Mouse (Mus musculus): ENCODE data around the gene Serpind1.

Serpind1 gene

DNA sequence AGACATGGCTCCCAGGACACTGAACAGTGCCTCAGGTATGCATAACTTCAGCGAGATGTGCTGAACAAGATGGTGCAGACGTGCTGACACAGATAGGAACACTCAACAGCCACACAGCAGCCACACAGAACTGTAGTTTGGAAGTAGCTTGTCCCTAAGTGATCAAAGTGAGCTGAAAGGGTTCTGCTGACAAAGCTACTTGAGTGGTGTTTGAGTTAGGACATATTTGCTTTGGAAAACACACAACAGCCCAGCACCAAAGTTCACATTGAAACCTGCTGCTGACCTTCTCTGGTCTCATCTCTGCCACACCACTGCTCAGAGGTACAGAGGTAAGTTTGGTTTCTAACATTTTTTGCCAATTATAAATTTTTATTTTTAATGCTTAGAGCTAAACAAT is at the start of gene Serpind1:
Gene Serpind1, plus strand, starts transcription at position 256 of the 400 bp plus-strand sequence.
- no peak for DNase-seq (ENCODE audit: low read depth)

DNA sequence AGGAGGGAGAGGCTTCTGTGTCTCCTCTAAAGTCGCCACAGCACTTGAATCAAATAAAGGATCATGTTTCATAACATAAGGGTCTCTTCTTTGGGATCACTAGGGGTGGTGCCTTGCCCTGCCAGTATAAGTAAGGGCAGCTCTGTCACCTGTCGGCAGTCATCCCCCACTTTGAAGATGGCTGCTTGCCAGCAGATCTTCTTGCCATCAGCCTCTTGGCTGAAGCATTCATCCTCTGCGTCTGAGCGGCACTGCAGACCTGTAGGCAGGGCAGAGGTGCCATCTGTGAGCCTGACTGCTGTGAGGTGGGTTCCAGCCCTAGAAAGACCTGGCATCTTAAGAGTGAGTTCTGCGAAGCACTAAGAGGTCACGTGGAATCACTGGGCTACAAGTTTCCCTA is 48.0 kb upstream of the Serpind1 start:
- DNase-seq (ENCODE audit: low read depth), result no peak

- DNase-seq (ENCODE audit: low read depth), result no peak
Measured at GRCm38 (mm10) chr16:17287103-17287502, 44.1 kb upstream of the Serpind1 start.

DNA sequence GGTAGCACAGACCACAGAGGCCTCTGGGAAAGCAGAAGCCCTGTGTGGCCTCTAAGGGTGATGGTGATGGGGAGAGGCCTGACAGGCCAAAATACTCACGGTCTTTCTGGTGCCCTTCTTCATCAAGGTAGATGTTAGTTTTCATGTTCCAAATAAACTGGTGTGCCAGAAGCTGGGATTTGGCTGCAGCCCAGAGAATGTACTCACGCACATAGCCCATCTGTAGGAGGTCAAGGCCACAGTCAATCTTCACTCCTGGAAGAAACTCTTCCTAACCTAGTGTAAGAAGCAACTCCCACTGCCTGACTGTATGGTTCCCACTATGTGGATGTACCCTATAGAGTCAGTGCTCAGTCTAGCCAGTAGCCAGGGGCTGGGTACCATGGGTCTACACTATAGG is 40.2 kb upstream of the Serpind1 start:
- DNase-seq (ENCODE audit: low read depth), result no peak

- peak; percentile 87 for DNase-seq (ENCODE audit: low read depth)
Measured at GRCm38 (mm10) chr16:17292751-17293150, 38.4 kb upstream of the Serpind1 start.

DNA sequence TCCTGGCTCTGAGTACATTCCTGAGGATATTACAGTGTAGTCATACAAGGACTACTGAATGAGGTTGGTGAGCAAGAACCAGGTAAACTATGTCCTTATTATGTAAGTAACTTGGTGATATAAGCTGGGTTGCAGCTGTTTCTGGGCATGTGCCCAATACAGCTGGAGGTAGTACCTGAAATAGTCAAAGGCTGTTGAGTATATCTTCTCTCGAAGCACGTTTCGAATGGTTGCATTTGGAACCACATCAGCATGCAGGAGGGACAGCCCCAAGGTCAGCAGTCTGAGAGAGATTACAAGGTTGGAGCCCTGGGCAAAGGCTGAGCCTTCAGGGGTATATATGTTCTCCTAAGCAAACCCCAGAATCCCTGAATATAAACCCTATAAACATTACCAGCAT is 30.4 kb upstream of the Serpind1 start:
- no peak for DNase-seq (ENCODE audit: low read depth)

- DNase-seq (ENCODE audit: low read depth), result no peak
Measured at GRCm38 (mm10) chr16:17303521-17304245, 27.5 kb upstream of the Serpind1 start.

GRCm38 (mm10) chr16:17307461-17307860 is 23.7 kb upstream of the Serpind1 start:
- DNase-seq (ENCODE audit: low read depth), result no peak

GRCm38 (mm10) chr16:17309036-17309435 is 22.1 kb upstream of the Serpind1 start:
- no peak for DNase-seq (ENCODE audit: low read depth)

GRCm38 (mm10) chr16:17312531-17312930 is 18.6 kb upstream of the Serpind1 start:
- DNase-seq (ENCODE audit: low read depth), result no peak

DNA sequence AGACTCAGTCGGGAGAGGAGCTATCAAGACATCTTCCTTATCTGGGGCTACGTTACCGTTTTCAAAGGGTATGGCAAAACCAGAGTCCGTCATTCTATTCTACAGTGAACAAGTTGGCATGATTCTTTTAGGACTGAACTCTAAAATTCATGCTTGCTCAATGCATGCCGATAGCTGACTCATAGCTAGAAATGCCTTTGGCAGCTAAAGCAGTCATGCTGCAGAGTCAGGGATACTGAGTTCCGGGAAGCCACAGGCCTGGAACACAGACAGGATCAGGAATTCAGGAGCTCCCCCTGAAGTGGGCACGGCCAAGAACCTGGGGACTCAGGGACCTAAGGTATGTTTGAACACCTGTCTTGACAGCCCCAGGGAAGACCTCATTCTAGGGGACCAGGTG is 14.6 kb upstream of the Serpind1 start:
- DNase-seq (ENCODE audit: low read depth), result no peak

DNA sequence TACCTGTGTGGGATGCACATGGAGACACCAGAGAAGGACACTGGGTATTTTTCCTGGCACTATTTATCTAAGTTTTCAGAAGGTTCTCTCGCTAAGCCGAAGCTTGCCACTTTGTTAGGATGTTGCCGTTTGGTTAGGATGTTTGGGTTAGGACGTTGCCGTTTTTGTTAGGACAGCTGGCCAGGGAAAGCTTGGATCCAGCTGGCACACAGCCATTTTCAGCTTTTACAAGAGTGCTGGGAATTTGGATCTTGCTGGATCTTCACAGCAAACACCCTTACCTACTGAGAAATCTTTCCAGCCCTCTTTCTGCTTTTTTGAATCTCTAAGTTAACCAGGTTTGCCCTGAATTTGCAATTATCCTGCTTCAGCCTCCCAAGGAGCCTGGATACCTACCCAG is 9.7 kb upstream of the Serpind1 start:
- DNase-seq (ENCODE audit: low read depth), result no peak

GRCm38 (mm10) chr16:17324745-17325144 is 6.4 kb upstream of the Serpind1 start:
- DNase-seq (ENCODE audit: low read depth), result no peak

DNA sequence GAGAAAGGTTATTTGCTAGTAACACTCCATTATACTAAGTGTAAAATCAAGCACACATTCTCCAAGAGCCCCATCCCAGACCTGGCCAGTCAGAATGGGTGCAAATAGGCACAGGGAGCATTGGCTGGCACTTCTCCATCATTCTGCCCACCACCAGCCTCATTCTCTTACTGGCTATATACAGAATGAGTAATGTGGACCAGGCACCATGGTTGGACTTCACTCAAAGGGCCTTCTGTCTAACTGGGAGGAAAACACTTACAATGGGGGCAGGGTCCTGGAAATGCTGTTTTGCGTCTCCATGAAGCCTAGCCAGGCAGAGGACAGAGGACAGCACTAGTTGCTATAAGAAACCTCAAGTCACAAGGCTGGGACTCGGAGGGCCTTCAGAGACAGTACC is 5.1 kb upstream of the Serpind1 start:
- DNase-seq (ENCODE audit: low read depth), result no peak

GRCm38 (mm10) chr16:17329848-17330570 is 1.2 kb upstream of the Serpind1 start:
- DNase-seq (ENCODE audit: low read depth), result no peak

- no peak for DNase-seq (ENCODE audit: low read depth)
Measured at GRCm38 (mm10) chr16:17331855-17332254, 684 bp downstream of the Serpind1 start.

GRCm38 (mm10) chr16:17334574-17334973 is 3.4 kb downstream of the Serpind1 start:
- no peak for DNase-seq (ENCODE audit: low read depth)

- no peak for DNase-seq (ENCODE audit: low read depth)
Measured at GRCm38 (mm10) chr16:17336089-17336488, 4.9 kb downstream of the Serpind1 start.

DNA sequence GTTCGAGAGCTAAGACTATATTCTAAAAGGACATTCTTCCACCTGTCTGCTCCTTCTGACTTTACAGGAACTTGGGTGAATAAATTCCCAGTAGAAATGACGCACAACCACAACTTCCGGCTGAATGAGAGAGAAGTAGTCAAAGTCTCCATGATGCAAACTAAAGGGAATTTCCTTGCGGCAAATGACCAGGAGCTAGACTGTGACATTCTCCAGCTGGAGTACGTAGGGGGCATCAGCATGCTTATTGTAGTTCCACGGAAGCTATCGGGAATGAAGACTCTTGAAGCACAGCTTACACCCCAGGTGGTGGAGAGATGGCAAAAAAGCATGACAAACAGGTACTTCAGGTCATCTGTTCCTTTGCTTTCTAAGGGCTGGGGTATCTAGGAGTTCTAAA is 8.5 kb downstream of the Serpind1 start:
- DNase-seq (ENCODE audit: low read depth), result no peak

DNA sequence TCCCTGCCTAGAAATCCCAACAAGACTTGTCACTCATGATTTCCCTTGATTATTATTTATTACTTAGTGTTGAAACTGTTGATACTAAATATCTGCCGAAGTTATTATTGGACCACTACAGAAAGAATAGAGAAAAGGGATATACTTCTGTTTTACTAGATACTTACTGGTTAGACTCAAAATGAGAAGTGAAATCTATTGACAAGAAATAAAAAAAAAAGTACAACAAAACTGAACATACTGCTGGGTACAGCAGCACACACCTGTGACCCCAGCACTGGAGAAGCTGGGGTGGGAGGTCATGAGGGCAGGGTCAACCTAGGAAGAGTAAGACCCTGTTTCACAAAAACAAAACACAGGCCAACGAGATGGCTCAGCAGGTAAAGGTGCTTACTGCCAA is 9.5 kb downstream of the Serpind1 start:
- no peak for DNase-seq (ENCODE audit: low read depth)

DNA sequence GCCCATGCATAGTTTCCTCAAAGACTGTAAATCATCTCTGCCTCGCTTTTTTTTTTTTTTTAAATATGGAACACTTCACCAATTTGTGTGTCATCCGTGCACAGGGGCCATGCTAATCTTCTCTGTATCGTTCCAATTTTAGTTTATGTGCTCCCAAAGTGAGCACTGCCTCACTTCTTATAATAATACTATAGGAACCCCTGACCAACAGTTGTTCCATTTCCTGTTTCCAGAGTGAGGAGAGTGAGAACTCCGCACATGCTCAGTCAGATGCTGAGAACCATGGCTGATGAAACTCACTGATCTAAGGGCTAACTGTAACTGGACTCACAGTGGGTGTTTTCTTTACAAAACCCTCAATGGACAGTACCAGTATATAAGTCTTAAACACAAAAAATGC is 10.7 kb downstream of the Serpind1 start:
- DNase-seq (ENCODE audit: low read depth), result no peak

- no peak for DNase-seq (ENCODE audit: low read depth)
Measured at GRCm38 (mm10) chr16:17345141-17345812, 14.1 kb downstream of the Serpind1 start.

- no peak for DNase-seq (ENCODE audit: low read depth)
Measured at GRCm38 (mm10) chr16:17345813-17346155, 14.6 kb downstream of the Serpind1 start.
